Mouse (Mus musculus) v-Abl transformed pro-B cells (cell line): Measurements from ENCODE around the gene Aig1.

ENCODE experiments used
- in situ Hi-C, 2 experiments: fragments of 400-800 bp; cut with MboI; formaldehyde crosslinking; loops; one replicate each; pipeline ENCODE4 v1.15.1; 2025; ENCODE audit not compliant: unreplicated experiment in 2 of 2

Aig1 gene

DNA sequence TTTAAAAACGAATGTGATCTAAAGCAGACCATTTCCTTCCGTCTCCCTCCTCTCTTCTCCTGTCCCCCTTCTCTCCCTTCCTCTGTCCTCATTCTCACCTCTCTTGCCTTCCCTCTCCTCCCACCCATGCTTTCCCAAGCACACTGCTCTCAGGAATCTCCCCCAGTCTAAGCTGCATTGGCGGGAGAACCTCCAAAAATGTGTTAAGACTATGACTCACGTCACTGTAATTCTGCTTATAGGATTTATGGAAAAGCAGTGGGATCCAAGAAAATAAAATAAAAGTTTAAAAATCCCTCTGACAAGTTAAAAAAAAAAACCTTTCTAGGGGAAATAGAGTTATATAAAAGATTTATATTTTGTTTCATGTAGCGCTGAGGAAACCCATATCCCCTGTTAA is 86.0 kb downstream of the Aig1 start:
- in situ Hi-C loops = no loop called here

DNA sequence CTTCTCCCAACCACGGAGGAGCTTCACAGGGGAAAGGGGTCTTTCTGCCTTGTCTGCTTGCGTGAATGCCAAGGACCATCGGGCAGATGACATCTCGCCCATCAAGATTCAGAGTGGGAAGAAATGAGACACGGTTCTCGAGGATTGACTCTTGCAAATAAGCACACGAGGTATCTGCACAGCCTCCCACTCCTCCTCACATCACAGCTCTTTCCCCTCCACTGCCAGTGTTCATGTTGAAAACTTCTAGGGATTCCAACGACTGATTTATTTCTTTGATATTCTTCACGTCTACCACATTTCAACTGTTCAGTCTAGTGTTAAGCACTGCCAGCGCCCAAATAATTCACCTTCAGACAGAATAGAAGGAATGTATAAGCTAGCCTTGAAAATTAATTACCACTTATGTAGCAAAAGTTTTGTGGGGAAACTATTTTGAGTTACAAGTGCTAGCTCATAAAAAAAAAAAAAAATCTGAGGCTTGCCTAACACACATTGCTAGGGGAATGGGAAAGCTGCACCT is 86.5 kb downstream of the Aig1 start:
- in situ Hi-C loops = no loop called here

- in situ Hi-C loops = no loop called here
Measured at GRCm38 (mm10) chr10:13776014-13776413, 92.8 kb downstream of the Aig1 start.

GRCm38 (mm10) chr10:13775411-13775810 is 93.4 kb downstream of the Aig1 start:
- in situ Hi-C loops = no loop called here

DNA sequence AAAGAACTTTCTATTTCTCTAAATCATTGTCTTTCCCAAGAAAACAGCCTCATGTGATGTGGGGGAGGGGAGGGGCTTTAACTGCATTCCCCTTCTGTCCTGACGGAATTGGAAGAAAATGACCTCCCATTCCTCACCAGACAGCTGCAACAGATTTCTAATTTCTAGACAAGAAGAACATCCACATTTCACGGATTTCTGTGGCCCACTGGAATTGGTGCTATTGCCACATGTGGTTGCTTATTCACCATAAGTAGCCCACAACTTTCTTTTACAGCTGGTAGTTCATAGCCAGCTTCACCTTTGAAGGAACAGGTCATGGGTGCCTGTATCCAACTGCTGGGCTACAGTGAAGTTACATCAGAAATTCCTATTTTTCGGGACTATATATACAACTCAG is 93.9 kb downstream of the Aig1 start:
- in situ Hi-C loops = no loop called here

GRCm38 (mm10) chr10:13770720-13771119 is 98.1 kb downstream of the Aig1 start:
- in situ Hi-C loops = no loop called here

DNA sequence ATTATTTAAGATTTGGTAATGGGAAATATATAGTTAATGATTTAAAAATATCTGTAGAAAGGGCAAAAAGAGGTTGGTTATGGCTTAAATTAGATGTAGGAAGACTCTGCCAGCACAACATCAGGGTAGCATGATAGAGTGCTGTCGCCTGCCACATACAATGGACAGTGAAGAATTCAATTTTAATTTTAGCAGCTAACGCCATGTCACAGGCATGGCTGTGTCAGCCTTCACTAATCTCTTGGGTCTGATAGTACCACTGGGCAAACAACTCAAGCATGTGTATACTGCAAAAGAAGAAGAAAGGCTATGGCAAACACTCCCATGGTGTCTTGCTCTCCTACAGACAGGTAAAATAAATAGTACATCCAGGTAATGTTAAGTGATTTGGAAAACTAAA is 99.0 kb downstream of the Aig1 start:
- in situ Hi-C loops = no loop called here

- in situ Hi-C loops = no loop called here
Measured at GRCm38 (mm10) chr10:13768866-13769265, 99.9 kb downstream of the Aig1 start.

- in situ Hi-C loops = no loop called here
Measured at GRCm38 (mm10) chr10:13767076-13767475, 101.7 kb downstream of the Aig1 start.

DNA sequence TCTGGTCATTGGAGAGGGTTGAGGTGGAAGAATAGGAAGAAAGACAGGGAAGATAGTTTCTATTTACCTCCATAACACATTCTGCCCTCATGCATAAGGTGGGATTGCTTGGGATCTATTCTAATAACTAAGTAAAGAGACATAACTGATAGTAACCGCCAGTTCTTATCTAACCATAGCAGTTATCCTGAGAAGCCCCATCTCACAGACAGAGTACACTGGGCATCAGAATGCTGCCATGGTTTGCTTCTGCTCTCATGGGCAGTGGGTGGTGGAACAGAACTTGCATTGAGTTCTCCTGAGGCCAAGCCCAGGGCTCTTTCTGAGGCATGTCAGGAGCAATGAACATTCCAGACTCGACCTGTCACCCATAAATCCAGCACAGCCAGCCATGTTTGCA is 105.6 kb downstream of the Aig1 start:
- in situ Hi-C loops = no loop called here

DNA sequence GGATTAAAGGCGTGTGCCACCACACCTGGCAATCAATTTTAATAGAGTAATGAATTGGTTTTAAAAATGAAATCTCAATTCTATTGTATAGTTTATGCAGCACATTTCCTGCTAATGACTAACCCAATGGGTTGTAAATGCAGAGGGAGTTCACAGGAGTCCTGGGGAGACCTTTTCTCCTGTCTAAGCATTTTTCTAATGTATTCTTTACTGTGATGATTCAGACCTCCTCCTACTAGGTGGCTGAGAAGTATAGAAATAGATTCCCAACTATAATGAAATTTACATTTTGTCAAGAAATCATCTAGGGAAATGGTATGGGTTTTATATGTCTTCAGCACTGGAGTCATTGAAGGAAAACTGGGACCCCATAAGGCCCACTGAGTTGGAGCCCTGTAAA is 114.1 kb downstream of the Aig1 start:
- in situ Hi-C loops = no loop called here

- in situ Hi-C loops = no loop called here
Measured at GRCm38 (mm10) chr10:13753777-13754176, 115.0 kb downstream of the Aig1 start.

DNA sequence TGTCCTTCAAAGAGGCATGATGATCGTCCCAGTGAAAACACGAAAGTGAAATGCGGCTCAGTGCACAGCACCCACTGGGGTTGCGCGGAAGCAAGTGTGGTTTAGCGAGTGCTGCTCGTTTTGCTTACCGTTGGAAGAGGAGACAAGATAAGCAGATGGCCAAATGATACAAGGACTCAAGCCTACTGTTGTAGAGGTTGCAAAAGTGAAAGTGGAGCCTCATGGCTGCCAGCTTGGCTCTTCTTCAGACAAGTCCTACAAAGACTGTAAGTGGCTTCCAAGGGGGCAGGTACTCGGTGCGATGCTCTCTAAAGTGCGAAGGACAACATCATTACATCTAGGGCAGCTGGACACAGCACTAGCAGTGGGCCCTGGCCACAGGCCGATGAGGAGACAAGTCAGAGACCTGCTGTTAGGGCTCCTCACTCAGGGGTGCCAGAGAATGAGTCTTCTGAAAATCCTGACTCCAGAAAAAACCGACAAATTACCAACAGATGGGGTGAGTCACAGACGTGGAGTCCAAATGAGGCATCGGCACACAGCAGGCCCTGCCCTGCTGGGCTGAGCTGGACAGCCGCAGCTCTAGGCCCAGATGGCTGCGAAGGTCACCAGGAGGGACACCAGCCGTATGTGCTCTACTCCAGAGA is 129.2 kb downstream of the Aig1 start:
- in situ Hi-C loops = no loop called here

DNA sequence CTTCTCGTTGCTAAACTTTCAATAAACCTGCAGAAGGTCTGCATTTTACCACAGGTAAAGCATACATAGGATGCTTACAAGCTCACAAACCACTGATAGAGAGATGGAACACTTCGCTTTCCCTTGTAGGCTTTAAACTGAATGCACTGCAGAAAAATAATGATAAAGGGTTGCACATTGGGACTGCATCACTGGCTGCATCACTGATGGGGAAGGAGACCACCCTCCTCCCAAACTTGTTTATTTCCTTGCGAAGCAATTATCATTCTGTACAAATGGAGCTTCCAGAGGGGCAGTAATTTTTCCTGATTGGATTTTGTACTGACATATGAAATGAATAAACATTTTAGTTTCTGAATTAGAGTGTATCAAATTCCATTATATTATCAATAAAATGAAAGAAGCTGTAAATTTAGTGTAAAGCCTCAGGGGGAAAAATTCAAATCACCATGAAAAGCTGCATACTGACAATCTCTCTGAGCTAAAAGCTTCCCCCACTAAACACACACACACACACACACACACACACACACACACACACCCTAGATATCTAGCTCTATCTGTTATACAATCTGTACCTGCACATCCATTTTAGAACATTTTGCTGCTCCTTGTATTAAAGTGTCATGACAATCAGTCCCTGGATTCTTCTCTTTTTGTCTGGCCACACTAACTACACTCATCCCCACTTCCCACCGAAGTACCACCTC is 138.6 kb downstream of the Aig1 start:
- in situ Hi-C loops = no loop called here

GRCm38 (mm10) chr10:13727676-13728075 is 141.1 kb downstream of the Aig1 start:
- in situ Hi-C loops = no loop called here

DNA sequence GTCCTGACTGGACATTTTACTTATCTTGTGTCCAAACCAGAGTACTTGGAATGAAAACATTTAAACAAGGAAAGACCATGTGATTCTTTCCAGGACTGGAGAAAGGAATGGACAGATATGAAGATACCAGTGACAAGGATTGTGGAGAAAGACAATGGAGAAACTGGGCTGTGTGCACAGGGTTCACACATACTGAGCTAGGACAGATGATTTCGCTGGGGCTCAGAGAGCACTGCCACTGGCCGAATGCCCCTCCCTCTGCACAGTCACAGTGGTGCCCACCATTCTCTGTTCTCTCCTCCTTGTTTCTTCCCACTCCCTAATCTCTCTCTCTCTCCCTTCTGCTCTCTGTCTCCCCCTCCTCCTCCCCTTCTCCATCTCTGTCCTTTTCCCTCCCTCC is 142.6 kb downstream of the Aig1 start:
- in situ Hi-C loops = no loop called here

GRCm38 (mm10) chr10:13725276-13725675 is 143.5 kb downstream of the Aig1 start:
- in situ Hi-C loops = no loop called here

GRCm38 (mm10) chr10:13716132-13716531 is 152.6 kb downstream of the Aig1 start:
- in situ Hi-C loops = no loop called here

- in situ Hi-C loops = no loop called here
Measured at GRCm38 (mm10) chr10:13715584-13715983, 153.2 kb downstream of the Aig1 start.

GRCm38 (mm10) chr10:13714920-13715293 is 153.9 kb downstream of the Aig1 start:
- in situ Hi-C loops = no loop called here

DNA sequence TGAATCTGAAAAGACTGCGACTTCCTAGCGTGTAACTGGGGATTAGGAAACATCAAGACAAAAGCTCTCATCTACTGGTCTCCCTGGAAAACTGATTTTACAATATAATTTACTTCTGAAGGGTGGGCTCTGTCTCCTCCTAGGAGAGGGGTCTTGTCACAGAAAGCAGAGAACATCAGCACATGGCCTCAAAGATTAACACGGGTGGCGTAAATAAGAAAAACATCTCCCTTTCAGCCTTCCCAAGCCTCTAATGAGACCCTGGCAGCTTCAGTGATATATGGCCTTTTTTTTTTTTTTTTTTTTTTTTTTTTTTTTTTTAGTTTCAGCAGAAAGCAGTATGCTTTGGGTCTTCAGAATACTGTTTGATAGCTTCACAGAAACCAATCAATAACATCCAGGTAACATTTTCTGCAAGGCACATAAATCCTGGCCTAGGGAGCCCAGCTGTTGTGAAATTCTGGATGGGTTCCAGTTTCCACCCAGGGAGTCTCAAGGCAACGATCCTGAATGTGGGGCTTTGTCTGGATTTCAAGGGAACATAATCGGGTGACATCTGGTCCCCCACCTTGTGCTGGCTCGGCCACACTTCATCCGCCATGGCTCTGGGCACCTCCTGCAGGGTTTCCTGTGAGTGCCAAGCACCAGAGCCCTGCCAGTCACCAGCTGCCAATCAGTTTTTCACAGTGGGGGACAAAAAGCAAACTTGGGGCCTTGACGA is 154.4 kb downstream of the Aig1 start:
- in situ Hi-C loops = no loop called here

DNA sequence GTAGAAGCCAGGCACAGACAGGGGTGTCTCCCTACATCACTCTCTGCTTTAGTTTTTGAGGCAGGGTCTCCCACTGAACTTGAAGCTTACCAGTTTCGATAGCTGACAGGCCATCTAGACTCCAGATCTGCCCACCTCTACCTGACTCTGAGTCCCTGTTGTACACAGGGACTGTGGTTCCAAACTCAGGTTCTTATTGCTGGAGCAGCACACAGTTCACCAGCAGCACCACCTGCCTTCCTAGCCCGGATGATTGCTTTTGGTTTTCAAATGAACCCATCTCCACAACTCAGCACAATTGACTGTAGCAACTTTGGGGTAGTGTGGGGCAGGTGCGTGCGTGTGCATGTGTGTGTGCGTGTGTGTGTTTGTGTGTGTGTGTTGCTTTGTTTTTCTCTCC is 155.1 kb downstream of the Aig1 start:
- in situ Hi-C loops = no loop called here
